Mouse (Mus musculus) stomach, postnatal 0 days (tissue): ENCODE data around the gene Alg11. TPM values are rescaled to one million over a fixed set of nuclear protein-coding genes. Genes with fewer than 3 reads are reported as not detected.

Experiments used
- ATAC-seq: fragments of 200-750 bp; cut with Nextera tagmentation; 2 replicates; pipeline ENCODE4 v1.8.0; 2017; ENCODE audit not compliant: low FRiP score, low TSS enrichment
- DNase-seq: peaks from one replicate; pipeline ENCODE4 v3.0.0-alpha.2; 2016; ENCODE audit warnings: low spot score
- H3K27ac ChIP-seq: fragments of 300-500 bp; sonication (generic); replicated peaks from 2 replicates; pipeline ENCODE4 v1.5.1; 2014; ENCODE audit warnings: mild to moderate bottlenecking, control low read depth
- H3K27me3 ChIP-seq: fragments of 300-500 bp; sonication (generic); 2 replicates; pipeline ENCODE4 v1.6.1; 2014; ENCODE audit warnings: low read length; ENCODE audit not compliant: control insufficient read depth, insufficient read depth
- H3K36me3 ChIP-seq: fragments of 300-500 bp; sonication (generic); 2 replicates; pipeline ENCODE4 v1.6.1; 2014; ENCODE audit warnings: low read length, mixed read lengths; ENCODE audit not compliant: control insufficient read depth, insufficient read depth
- H3K4me1 ChIP-seq: fragments of 300-500 bp; sonication (generic); replicated peaks from 2 replicates; pipeline ENCODE4 v1.6.1; 2014; ENCODE audit warnings: antibody characterized with exemption; ENCODE audit not compliant: control insufficient read depth, insufficient read depth
- H3K4me2 ChIP-seq: fragments of 300-500 bp; sonication (generic); replicated peaks from 2 replicates; pipeline ENCODE4 v1.6.1; 2014; ENCODE audit warnings: low read depth, mild to moderate bottlenecking, control low read depth, moderate library complexity
- H3K4me3 ChIP-seq: fragments of 300-500 bp; sonication (generic); 2 replicates; pipeline ENCODE4 v1.5.1; 2014; ENCODE audit warnings: low read depth, low read length, control low read depth
- H3K9ac ChIP-seq: fragments of 300-500 bp; sonication (generic); 2 replicates; pipeline ENCODE4 v1.6.1; 2014; ENCODE audit warnings: mild to moderate bottlenecking, low read length, control low read depth, mixed read lengths
- H3K9me3 ChIP-seq: fragments of 300-500 bp; sonication (generic); 2 replicates; pipeline ENCODE4 v1.6.1; 2016; ENCODE audit warnings: low read length; ENCODE audit not compliant: control insufficient read depth
- CTCF ChIP-seq: IDR thresholded peaks from 2 replicates; pipeline ENCODE4 v1.5.1; 2016; ENCODE audit warnings: antibody characterized with exemption, low read depth, mild to moderate bottlenecking, moderate library complexity
- EP300 ChIP-seq: optimal IDR thresholded peaks from 2 replicates; pipeline ENCODE3; 2016; ENCODE audit warnings: antibody characterized with exemption
- WGBS: fragments of 180-500 bp; shearing (Covaris S2); extraction: QIAGEN DNeasy Blood & Tissue Kit; methylation state at CpG from one replicate; pipeline ENCODE4 v1.1.7; 2014; 5-methylcytosine and 5-hydroxymethylcytosine counted together
- polyA plus RNA-seq: library from polyadenylated mRNA; unstranded; fragments of >200 nt; fragmentation: Nextera tagmentation; extraction: Ambion mirVana; gene quantifications from 2 replicates; pipeline ENCODE4 v1.2.1, GENCODE M21; 2015

The Alg11 gene
- polyA plus RNA-seq, 1 experiment from 2014 or later = 16.1 TPM

DNA sequence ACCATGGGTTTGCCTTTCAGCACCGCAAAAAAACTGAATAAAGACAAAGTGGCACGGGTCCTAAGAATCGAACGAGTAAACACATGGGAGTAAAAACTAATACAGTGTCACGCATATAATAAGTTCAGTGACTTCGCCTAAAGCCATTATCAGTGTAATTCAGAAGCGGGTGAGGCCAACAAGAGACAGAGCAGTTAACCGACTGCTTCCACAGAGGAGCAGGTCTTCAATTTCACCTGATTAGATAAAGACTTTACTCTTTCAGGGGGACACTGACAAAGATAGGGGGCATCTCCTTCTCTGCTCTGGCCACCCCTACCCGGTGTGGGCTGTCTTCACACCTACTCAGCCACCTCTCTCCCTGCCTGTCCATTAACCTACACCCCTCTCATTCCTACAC lies 2.2 kb upstream of the Alg11 start:
- no peaks in the 10 kb centered on the region for H3K27me3 ChIP-seq
- no peak for TF ChIP-seq CTCF
- TF ChIP-seq EP300 = no peak
- H3K9me3 ChIP-seq = no peaks in the 10 kb centered on the region
- no peak overlapping the region for H3K9ac ChIP-seq
- 71% methylated on average over 9 of the region's 9 CpGs for WGBS
- H3K36me3 ChIP-seq = no peaks in the 10 kb centered on the region
- H3K4me1 ChIP-seq = no peaks in the 10 kb centered on the region; the same call in 1 of the 2 replicates
- DNase-seq (no peak), ATAC-seq (no peak)
- no peak overlapping the region for H3K27ac ChIP-seq
- H3K4me2 ChIP-seq = no peak overlapping the region
- no peak overlapping the region for H3K4me3 ChIP-seq

GRCm38 (mm10) chr8:22059153-22059738 lies 1.3 kb upstream of the Alg11 start:
- H3K4me1 ChIP-seq = no peaks in the 10 kb centered on the region; the same call in 1 of the 2 replicates
- peak overlapping the region; percentile 95 for H3K4me2 ChIP-seq
- H3K9me3 ChIP-seq = no peaks in the 10 kb centered on the region
- TF ChIP-seq CTCF = no peak
- no peak for TF ChIP-seq EP300
- peak overlapping the region; percentile 74 for H3K4me3 ChIP-seq
- H3K36me3 ChIP-seq = no peaks in the 10 kb centered on the region
- no peaks in the 10 kb centered on the region for H3K27me3 ChIP-seq
- 60% methylated on average over 11 of the region's 11 CpGs for WGBS
- ATAC-seq = no peak
- no peak for DNase-seq
- H3K27ac ChIP-seq = no peak overlapping the region
- H3K9ac ChIP-seq = peak overlapping the region; percentile 67

- no peak within 1 kb of the TSS for H3K27ac ChIP-seq
- WGBS = under 1% methylated on average over 37 of the region's 46 CpGs
- DNase-seq = no peak
Observed at GRCm38 (mm10) chr8:22059821-22060445, 588 bp upstream of the Alg11 start, which contains the start of gene Atp7b. TSS of gene Atp7b (minus strand) at chr8:22060305.

GRCm38 (mm10) chr8:22061126-22061525 lies 605 bp downstream of the Alg11 start:
- H3K4me3 ChIP-seq = peak overlapping the region; percentile 74
- H3K36me3 ChIP-seq = peaks cover 7% of the 10 kb centered on the region
- 3% methylated on average over 3 of the region's 3 CpGs for WGBS
- TF ChIP-seq CTCF (no peak), EP300 (no peak)
- peak overlapping the region; percentile 64 for H3K4me2 ChIP-seq
- H3K4me1 ChIP-seq = no peaks in the 10 kb centered on the region; the same call in 1 of the 2 replicates
- H3K9ac ChIP-seq = no peak overlapping the region
- H3K27ac ChIP-seq = no peak overlapping the region
- H3K9me3 ChIP-seq = no peaks in the 10 kb centered on the region
- DNase-seq = no peak
- H3K27me3 ChIP-seq = no peaks in the 10 kb centered on the region
- ATAC-seq = no peak

More at GRCm38 (mm10) chr8:22059821-22060445, 588 bp upstream of the Alg11 start, which contains the start of gene Atp7b:
- no peaks in the 10 kb centered on the region for H3K27me3 ChIP-seq
- H3K9ac ChIP-seq = peak within 1 kb of the TSS; percentile 67
- peak; percentile 75 for ATAC-seq
- H3K4me3 ChIP-seq = peak within 1 kb of the TSS; percentile 74
- H3K4me1 ChIP-seq = no peaks in the 10 kb centered on the region; the same call in 1 of the 2 replicates
- H3K4me2 ChIP-seq = peak within 1 kb of the TSS; percentile 95
- TF ChIP-seq EP300 = no peak
- no peak for TF ChIP-seq CTCF
- H3K36me3 ChIP-seq = no peaks in the 10 kb centered on the region
- H3K9me3 ChIP-seq = no peaks in the 10 kb centered on the region

- no peaks in the 10 kb centered on the region for H3K4me1 ChIP-seq
- H3K4me2 ChIP-seq = no peak overlapping the region
- DNase-seq = no peak
- H3K4me3 ChIP-seq = no peak overlapping the region
- no peak for ATAC-seq
- no peaks in the 10 kb centered on the region for H3K36me3 ChIP-seq
- 75% methylated on average over 9 of the region's 9 CpGs for WGBS
- H3K27me3 ChIP-seq = no peaks in the 10 kb centered on the region
- TF ChIP-seq EP300 = no peak
- no peak for TF ChIP-seq CTCF
- H3K9me3 ChIP-seq = no peaks in the 10 kb centered on the region
- no peak overlapping the region for H3K9ac ChIP-seq
- no peak overlapping the region for H3K27ac ChIP-seq
Observed at GRCm38 (mm10) chr8:22079313-22080007, 18.9 kb downstream of the Alg11 start.
